Mouse (Mus musculus) megakaryocyte, adult 5-6 weeks (primary cell): ENCODE results near the gene Nodal. TPM values are rescaled to one million over a fixed set of nuclear protein-coding genes. Genes with fewer than 3 reads are reported as not detected.
A peak's percentile ranks its signal among the peaks of the same experiment; 100 is the strongest.

Experiments used
- ATAC-seq: 2 replicates; pipeline ENCODE4 v1.8.0; 2016; ENCODE audit warnings: mild to moderate bottlenecking, inconsistent platforms; ENCODE audit not compliant: poor library complexity, severe bottlenecking
- total RNA-seq, 2 experiments: library from RNA; stranded (forward) in 1 of 2; stranded (reverse) in 1 of 2; fragments of 153-499, 151-499 nt in 1 of 2; fragments of 221-1000, 200-1000 nt in 1 of 2; gene quantifications; 2 replicates each; pipeline versions ENCODE4 v1.2.3 to v1.2.4; 2015 to 2017

Gene Nodal
- total RNA-seq (2015) (not detected in 2 replicates), total RNA-seq (2017) (not detected in 2 replicates)

GRCm38 (mm10) chr10:61417672-61418071 lies at the start of gene Nodal:
Gene Nodal, plus strand, starts transcription at chr10:61417972.
- ATAC-seq, result no peak

- no peak for ATAC-seq
Observed at GRCm38 (mm10) chr10:61369755-61370154, 48.0 kb upstream of the Nodal start.

GRCm38 (mm10) chr10:61370273-61370979 lies 47.3 kb upstream of the Nodal start:
- no peak for ATAC-seq

GRCm38 (mm10) chr10:61371884-61372584 lies 45.7 kb upstream of the Nodal start:
- ATAC-seq, result no peak

- no peak for ATAC-seq
Observed at GRCm38 (mm10) chr10:61372585-61372923, 45.2 kb upstream of the Nodal start.

GRCm38 (mm10) chr10:61374076-61374475 lies 43.7 kb upstream of the Nodal start:
- ATAC-seq, result peak; percentile 71

GRCm38 (mm10) chr10:61374771-61375481 lies 42.8 kb upstream of the Nodal start:
- ATAC-seq, result peak; percentile 81

GRCm38 (mm10) chr10:61378050-61378449 lies 39.7 kb upstream of the Nodal start:
- ATAC-seq, result no peak

- ATAC-seq, result no peak
Observed at GRCm38 (mm10) chr10:61378698-61379097, 39.1 kb upstream of the Nodal start.

- ATAC-seq, result no peak
Observed at GRCm38 (mm10) chr10:61379340-61380040, 38.3 kb upstream of the Nodal start.

- ATAC-seq, result no peak
Observed at GRCm38 (mm10) chr10:61380186-61380585, 37.6 kb upstream of the Nodal start.

GRCm38 (mm10) chr10:61381823-61382222 lies 35.9 kb upstream of the Nodal start:
- peak; percentile 31; the same call in 1 of the 2 replicates for ATAC-seq

GRCm38 (mm10) chr10:61382281-61382731 lies 35.5 kb upstream of the Nodal start:
- ATAC-seq, result no peak

GRCm38 (mm10) chr10:61383021-61383714 lies 34.6 kb upstream of the Nodal start, which contains the start of gene Pald1:
Gene Pald1, minus strand, starts transcription at chr10:61383530.
- peak; percentile 20 for ATAC-seq

- peak; percentile 34 for ATAC-seq
Observed at GRCm38 (mm10) chr10:61383715-61384047, 34.1 kb upstream of the Nodal start.

GRCm38 (mm10) chr10:61385174-61385573 lies 32.6 kb upstream of the Nodal start:
- no peak for ATAC-seq

GRCm38 (mm10) chr10:61386284-61386683 lies 31.5 kb upstream of the Nodal start:
- ATAC-seq, result no peak

GRCm38 (mm10) chr10:61389020-61389419 lies 28.8 kb upstream of the Nodal start:
- ATAC-seq, result no peak

- no peak for ATAC-seq
Observed at GRCm38 (mm10) chr10:61390148-61390547, 27.6 kb upstream of the Nodal start.

GRCm38 (mm10) chr10:61392584-61392983 lies 25.2 kb upstream of the Nodal start:
- ATAC-seq, result no peak
